Mouse (Mus musculus) layer of hippocampus, adult 8-10 months (tissue): ENCODE data around the gene Rpf2. TPM values are rescaled to one million over a fixed set of nuclear protein-coding genes. Genes with fewer than 3 reads are reported as not detected.

ENCODE experiments used
- DNase-seq, 2 experiments: peaks; one replicate each; pipeline ENCODE4 v3.0.0; 2022; ENCODE audit warnings: low spot score in 2 of 2
- total RNA-seq, 4 experiments: library from RNA; stranded (reverse); gene quantifications; 2 replicates each; pipeline ENCODE4 v1.2.4; 2022

Rpf2 gene
- 10 to 100 TPM; 16.2 to 23.9 (median 22.2) TPM for total RNA-seq

DNA sequence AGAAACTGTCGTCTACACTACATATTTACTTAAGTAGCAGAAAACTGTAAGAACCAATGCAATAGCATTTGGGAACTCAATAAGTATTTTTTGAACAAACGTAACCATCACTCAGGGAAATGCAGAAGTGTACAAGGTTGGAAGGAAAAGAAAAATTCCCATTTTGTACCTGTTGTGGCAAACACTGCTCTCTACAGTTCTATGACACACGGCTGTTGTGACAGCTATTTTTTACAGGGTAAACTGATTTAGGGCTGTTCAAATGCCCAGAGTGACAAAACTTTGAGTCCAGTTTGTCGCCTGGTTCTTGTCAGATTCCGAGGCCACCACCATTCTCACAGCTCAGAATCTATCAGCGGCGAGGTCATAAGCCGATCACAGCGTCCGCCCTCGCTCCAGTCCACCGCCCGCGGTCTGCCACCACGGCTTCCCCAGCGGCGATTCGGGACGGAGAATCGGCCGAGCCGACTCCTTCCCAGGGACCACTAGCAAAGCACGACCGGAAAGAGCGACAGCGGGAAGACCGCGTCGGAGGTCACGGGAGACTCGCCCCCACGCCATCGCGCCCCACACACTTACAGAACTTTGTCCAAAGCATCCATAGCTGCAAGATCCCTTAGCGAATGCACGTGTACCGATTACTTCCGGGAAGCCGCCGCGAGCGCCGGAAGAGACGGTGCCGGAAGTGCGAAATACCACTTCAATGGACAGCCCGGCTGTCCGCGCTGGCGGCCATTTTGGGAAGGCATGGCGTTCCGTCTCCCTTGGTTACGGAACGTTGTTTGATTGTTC is at the start of gene Rpf2:
Gene Rpf2 (minus strand): TSS at position 663 of the 792 bp plus-strand sequence.
- peak; percentile 74 to 77 for DNase-seq

DNA sequence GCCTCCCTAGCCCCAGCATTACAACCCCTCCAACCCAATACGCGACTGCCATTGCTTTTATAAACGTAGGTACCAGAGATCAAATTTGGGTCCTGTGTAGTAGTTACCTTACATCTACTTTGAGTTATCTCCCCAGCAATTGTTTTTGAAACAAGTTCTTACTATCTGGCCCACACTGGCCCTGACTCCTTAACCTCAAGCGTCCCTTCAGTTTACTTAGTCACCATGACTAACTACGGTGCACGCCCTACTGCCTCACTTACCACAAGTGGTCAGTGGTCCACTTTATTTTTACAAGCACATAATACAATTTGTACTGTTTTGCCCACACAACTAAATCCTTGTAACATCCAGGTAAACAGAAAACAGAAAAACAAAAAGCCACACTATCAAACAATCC is 45.8 kb upstream of the Rpf2 start:
- DNase-seq: no peak

DNA sequence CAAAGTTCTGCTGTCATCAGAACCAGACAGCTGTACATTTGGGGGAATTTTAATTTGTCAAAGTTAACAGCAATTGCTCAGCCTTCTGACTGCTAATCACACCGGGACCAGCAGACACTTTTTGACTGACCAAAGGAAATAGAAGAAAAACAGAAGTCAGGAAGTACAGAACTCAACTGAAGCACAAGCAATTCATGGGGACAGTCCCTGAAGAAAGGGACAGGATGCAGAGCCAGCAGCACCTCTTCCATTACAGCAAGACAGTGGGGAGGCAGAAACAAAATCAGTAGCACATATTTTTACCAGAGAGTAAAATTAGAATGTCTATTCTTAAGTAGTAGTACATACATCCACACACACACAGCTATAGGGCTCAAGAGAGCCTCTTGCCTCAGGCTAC is 39.9 kb upstream of the Rpf2 start:
- no peak for DNase-seq

DNA sequence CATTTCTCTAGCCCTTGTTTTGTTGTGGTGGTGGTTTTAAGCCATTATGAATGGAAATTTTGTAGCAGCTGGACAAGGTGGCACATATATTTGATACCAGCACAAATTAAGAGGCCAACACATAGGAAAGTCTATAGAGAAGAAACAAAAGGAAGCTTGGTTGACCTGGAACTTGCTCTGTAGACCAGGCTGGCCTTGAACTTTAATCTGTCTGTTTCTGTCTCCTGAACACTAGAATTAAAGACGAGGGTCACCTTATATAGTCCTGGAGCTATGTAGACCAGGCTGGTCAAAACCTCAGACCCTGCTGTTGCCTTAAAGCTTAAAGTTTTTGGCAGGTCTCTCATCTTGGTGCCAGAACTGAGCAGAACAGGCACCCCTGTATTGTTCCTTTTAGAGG is 38.7 kb upstream of the Rpf2 start:
- DNase-seq: no peak

DNA sequence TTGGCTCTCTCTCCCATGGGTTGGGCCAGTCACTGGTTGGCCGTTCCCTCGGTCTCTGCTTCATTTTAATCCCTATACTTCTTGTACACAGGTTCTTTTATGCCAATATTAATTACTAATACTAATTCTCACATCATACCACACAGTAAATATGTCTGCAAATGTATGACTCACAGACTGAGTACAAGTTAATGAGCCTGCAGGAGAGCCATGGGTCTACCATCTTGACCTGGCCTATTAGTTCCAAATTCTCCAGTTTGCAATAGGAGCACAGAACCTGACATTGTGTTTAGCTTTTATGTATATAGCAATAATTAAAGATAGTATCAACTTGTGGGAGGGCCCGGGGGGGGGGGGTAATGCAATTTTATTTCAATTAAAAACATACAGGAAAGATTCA is 38.2 kb upstream of the Rpf2 start:
- DNase-seq: no peak

DNA sequence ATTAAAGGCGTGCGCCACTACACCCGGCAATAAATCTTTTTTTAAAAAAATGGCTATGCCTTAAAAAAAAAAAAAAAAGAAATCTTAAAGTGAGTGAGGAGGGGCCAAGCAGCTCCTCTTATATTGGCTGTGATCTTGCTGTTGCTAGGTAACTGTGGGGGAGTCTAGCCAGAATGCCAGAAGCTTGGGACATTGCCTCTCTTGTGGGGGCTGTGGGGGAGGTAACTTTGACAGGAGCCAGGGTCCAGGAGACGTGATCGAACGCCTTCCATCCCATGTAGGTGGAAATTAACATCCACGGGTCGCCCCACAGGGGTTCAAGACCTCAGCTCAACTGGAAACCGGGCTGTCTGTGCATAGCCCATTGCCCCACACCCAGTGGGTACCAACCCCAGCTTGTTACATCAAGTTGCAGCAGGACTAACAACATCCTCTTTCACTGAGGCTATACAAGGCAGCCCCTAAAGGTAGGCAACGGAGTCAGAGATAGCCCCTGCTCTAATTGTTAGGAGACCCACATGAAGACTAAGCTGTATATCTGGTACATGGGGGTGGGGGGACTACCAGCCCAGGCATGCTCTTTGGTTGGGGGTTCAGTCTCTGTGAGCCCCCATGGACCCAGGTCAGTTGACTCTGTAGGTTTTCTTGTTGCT is 37.5 kb upstream of the Rpf2 start:
- DNase-seq: peak; percentile 31 to 39

DNA sequence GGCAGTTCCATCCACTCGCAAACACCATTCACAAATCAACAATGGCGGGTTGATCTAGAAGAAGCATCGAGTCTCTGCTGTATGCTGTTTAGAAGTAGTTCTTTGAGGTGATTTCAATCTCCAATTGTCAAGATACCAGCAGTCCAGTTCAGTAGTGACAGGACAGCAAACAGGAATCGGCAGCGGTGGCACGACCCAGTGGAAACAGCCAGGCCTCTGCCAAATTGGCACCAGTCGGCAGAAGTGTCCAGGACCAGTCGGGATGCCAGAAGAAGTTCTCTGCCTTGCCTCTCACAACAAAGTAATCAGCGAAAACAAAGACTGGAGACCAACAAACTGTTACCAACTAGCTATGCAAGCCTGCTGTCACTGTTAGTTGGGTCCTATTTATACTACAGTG is 36.8 kb upstream of the Rpf2 start:
- no peak for DNase-seq

DNA sequence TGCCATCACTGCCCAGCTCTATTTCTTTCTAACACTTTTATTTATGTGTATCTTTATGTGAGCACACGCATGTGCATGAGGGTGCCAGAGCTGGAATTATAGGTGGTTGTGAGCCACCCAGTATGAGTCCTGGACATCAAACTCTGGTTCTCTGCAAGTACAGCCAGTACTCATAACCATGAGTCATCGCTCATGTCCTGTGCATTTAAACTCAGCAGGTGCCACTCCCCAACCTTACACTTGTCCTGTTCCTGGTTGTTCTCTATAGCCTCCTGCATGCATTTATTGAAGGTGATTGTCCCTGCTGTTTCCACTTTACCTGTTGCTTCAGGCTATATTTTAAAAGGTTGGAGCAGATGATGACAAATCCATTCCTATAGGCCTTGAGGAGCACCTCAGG is 34.7 kb upstream of the Rpf2 start:
- DNase-seq: no peak

DNA sequence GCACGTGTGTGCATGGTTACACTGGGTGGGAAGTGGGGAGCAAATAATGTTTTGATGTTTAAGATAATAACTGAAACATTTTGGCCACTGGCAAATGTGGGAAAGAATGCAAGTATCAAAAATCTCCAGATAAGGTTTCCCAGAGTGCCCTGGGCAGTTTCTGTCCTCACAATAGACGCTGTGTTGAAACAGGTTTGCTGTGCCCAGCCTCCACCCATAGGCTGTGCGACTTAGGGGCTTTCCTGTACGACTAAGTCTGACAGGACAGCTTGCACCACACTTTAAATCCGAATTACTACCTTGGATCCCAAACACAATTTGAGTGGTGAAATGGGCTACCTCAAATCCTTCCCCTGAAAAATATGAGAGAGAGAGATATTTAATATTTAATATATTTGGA is 31.5 kb upstream of the Rpf2 start:
- DNase-seq: no peak

DNA sequence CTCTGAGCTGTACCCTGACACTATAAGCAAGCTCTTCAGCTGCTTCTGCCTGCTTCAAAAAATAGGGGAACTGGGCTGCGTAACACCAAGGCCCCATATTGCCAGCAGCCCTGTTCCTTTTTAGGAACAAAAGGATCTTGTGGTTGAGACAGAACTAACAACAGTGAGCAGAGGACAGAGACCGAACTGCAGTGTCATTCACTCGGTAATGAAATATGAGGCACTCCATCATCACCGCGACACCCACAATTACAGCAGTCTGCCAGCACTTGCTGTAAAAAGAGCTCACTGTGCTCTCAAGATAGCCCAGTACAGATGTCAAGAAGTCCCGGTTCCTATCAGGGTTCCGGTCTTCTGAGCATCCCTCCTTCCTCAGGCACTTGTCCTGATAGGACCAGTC is 29.2 kb upstream of the Rpf2 start:
- no peak for DNase-seq

DNA sequence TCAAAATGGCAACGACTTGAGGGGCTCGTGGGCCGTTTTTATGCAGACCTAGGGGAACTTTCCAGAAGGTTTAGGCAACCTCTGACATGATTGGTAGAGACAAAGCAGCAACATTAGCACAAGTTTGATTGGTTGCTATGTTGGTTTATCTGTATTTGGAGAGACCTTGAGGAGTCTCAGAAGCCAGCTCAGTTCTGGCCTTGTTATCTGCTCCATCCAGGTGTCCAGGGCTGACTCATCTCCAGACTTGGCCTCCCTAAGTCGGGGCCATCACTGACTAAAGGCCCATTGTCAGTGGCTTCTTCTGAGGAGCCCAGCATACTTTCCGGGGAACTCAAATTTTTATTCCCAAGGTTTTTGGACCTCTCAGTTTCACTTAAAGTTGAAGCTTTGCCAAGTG is 27.1 kb upstream of the Rpf2 start:
- DNase-seq: no peak

DNA sequence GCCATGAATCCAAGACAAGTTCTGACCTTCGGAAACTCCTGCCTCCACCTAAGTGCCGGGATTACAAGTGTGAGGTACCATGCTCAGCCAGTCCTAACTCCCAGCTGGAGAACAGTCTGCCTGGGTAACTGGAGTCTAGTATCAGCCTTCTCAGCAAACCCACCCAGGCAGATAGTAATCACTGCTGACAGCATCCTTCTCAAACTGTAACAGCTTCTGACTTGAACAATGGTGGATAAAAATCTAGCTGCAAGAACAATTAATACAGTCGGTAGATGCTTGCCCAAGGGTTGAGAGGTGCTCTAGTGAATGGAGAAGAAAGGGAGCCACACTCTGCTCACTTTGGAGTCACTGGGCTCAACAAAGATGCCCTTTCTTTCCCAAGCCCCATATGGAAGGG is 24.4 kb upstream of the Rpf2 start:
- DNase-seq: no peak

DNA sequence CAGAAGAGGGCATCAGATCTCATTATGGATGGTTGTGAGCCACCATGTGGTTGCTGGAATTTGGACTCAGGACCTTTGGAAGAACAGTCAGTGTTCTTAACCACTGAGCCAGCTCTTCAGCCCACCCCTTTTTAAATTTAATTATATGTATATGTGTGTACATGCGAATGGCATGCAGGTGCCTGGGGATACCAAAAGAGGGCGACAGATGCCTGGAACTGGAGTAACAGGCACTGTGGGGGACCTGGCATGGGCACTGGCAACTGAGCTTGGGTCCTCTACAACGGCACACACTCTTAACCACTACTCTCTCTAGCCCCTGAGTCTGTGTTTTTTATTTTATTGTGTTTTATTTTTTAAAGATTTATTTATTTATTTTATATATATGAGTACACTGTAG is 18.1 kb upstream of the Rpf2 start:
- no peak for DNase-seq

DNA sequence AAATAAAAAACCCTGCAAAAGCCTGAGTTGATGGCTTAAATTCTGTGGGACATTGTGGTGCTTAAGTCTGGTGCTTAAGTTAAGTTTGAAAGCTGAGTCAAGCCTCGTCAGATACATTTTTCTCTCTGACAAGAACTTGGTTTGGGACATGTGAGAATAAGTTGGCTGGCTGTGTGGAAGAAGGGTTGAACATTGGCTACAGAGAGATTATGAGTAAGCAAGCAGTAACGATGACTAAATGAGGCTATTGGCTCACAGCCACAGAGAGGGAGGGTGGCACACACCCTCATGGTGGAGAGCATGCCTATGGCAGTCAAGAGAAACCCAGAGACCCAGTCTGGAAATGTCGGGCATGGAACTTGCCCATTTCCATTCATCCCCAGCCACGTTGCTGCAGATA is 16.9 kb upstream of the Rpf2 start:
- no peak for DNase-seq

DNA sequence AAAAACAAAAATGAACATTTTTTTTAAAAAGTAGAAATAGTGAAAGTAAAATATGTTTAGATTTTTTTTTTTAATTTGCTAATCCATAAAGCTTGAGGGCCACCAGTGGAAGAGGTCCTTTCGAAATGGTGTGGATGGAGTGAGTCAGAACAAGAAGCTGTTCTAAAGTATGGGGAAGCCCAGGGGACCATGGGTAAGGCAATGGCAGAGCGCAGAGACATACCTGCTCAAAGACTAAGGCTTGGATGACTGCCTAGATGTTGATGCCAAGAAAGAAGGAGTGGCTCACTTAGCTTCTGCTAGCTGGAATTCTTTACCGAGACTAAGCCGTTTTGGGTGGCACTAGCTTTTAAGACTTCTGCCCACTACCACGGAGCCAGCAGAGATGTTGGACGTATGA is 15.4 kb upstream of the Rpf2 start:
- DNase-seq: no peak

DNA sequence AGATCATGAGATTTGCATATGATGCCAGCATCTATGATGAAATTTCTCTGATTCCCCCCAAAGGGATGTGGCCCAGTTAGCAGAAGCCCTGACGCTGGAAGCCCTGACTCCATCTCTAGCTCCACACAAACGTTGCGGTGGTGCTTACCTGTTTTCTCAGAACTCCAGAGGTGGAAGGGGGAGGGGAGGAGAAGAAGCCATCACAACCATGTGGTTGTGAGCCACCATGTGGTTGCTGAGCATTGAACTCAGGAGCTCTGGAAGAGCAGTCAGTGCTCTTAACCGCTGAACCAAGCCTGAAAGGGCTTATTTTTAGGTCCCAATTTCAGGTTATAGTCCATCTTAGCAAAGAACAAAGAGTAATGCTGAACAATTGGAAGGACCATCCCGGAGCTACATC is 13.5 kb upstream of the Rpf2 start:
- no peak for DNase-seq

DNA sequence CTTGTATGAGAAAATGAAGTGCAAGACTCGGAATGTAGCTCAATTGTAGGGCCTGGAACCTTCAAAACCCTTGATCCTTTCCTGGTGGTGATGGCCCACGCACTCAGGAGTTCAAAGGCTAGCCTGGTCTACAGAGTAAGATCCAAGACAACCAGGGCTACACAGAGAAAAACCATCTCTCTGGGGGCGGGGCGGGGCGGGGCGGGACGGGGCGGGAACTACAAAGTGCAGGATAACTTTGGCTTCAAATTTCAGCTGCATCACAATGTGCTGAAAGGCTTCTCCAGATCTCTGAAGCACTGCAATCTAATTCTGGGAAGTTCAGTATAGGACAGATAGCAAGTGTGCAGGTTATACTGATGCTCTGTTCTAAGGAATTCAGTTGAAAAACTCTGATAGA is 12.7 kb upstream of the Rpf2 start:
- DNase-seq: no peak

DNA sequence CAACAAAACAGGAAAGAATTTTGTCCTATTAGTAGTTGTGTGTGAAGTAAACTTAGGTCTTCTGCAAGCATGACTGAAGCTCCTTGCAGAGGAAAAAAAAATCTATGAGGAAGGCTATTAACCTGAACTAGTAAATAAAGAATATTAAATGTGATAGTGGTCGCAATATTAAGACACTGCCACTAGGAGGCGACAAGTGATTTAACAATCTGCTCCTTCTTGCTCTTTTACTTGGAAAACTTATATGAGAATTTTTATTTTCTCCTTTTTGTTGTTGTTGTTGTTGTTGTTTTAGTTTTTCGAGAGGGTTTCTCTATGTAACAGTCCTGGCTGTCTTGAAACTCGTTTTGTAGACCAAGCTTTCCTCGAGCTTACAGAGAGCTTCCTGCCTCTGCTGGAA is 12.1 kb upstream of the Rpf2 start:
- peak; percentile 29 to 41 for DNase-seq

DNA sequence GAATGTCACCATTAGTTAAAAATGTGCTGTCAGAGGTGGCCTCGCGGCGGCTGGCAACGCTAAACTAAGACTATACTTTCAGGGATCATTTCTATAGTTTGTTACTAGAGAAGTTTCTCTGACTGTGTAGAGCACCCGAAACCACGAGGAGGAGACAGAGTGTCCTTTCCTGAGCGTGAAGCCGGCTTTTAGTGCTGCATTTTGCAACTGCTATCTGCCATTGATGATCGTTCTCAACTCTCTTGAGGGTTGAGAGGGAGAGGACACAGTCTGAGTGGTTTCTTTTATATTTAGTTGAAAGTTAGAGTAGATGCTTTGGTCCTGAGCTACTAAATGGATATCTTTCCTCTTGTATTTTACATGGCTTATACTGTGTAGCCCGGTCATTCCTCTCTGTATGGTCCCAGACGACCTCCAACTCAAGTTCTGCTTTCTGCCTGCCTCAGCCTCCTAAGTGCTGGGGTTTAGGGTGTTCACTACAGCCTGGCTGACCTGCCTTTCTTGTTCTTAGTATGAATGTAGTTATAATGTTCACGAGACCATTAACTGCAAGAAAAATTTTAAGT is 11.6 kb upstream of the Rpf2 start:
- DNase-seq: peak; percentile 50 to 60

DNA sequence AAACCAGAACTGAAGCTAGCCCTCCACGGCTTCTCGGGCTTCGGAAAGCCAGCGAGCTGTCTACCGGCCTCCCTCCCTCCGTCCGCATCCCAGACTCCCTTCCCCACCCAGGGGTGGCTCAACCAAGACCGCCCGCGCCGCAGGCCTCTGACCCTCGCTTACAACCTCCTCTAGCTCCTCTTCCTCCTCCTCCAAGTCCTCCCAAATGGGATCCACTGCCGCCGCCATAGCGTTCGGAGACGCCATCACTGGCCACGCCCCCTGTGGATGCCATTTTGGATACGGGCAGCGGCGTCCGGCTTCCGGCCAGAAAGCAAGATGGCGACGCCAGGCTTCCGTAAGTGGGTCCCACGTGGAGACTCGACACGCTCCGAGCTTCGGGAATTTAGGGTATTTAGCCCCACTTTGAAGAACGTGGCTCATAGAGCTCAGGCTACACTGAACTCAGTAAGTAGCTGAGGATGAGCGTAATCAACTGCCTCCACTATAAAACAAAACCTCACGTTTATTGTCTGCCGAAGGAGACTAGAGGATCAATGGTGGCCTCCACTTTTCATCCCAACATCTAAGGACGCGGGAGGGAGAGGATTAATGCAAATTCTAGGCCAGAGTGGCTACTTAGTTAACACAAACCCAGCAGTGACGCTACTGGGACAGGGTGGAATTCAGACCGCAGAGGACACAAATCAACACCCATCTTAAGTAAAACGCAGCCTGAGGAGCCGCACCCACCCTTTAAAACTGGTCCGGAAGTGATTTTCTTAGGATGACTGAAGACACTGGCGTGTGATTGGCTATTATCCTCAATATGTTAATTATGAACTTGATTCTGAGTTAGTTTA is 10.8 kb upstream of the Rpf2 start, which contains the start of gene Gtf3c6:
Gene Gtf3c6 (minus strand): TSS at position 695 of the 842 bp plus-strand sequence.
- DNase-seq: peak; percentile 90 to 93

DNA sequence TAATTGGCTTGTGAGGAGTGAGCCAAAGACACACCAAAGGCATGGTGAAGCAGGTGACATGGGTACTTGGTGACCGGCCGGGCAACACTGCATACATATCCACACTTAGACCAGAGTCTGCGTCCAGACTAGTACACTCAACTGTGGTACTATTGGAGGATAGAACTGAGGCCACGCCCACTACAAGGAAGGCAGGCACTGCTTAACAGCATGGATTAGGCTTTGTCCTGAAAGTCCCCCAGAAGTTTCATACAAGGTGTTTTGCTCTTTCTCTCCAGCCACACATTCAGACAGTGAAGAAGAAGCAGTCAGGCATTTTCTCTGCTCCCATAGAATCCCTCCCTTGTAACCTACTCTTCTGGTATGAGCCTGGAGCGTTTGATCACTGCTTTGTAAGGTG is 9.9 kb upstream of the Rpf2 start:
- DNase-seq: peak; percentile 28 to 33

DNA sequence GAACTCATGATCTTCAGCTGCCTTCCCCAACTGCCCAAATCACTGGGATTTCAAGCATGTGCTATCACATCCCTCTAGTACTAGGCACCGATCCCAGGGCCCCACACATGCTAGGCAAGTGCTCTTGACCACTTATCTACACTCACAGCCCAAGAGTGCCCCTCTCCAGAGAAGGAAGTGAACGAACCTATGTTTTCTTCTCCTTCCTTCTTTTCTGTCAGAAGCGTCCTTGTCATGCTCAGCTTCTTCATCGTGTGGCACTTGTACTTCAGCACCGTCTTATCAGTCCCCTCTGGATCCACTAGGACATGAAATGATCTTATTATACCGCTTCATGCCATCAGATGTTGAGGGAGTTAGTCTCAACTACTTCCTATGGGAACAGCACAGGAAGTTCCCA is 4.1 kb upstream of the Rpf2 start:
- DNase-seq: no peak
